Mouse (Mus musculus) cerebellum, adult 11-12 months (tissue): ENCODE measurements around the gene Enpp5.

Experiments
- DNase-seq: peaks from one replicate; pipeline ENCODE4 v3.0.0; 2022

The Enpp5 gene

DNA sequence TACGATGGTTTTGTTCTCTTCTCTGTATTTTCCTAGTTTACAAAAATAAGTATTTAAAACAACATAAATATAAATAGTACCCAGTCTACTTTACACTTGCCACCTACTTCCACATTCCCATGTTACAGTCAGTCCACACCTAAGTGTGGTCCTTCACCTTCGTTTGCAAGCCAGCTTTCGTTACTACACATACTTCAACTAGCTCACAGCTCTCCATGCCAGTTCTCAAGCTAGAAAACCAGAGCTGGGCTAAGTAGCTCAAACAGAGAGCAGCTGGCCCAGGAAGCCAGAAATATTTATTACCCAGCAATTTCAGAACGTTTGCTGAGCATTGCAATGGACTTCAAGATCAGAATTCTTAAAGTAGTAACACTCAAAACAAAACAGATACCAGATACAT lies 21.9 kb downstream of the Enpp5 start:
- DNase-seq: no peak

DNA sequence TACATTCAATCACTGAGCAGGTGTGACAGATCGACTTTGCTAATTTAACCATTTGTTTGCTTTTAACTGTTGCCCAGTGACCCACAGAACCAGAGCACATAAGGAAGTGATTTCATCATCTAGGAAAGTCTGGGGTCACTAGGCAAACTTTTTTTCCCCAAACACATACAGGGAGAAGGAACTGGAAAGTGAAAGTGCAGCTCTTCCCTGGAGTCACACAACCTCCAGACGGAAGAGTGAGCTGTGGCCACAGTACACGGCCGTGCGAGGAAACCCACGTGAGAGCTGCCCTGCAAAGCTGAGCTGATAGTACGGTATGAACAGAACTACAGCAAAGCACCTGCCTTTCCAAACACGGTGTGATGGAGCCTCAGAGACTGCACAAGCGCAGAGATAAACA lies 22.3 kb downstream of the Enpp5 start:
- no peak for DNase-seq

DNA sequence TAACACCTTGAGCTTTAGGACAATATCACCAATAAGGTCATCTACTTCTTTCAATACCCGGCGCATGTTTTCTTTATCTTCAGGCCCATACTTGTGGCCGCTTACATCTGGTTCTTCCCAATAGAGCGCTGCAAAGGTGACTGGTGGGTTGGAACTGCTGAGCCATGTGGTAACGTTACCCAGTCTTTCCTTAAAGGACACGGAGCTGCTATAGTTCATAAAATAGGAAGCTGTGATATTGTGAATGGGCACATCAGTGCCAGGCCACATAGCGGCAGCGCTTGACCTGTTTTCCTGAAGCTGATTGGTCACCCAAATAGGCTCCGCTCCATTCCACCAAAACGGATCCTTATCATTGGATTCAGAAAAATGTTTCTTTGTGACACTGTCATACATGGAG lies 23.3 kb downstream of the Enpp5 start:
- DNase-seq: no peak

DNA sequence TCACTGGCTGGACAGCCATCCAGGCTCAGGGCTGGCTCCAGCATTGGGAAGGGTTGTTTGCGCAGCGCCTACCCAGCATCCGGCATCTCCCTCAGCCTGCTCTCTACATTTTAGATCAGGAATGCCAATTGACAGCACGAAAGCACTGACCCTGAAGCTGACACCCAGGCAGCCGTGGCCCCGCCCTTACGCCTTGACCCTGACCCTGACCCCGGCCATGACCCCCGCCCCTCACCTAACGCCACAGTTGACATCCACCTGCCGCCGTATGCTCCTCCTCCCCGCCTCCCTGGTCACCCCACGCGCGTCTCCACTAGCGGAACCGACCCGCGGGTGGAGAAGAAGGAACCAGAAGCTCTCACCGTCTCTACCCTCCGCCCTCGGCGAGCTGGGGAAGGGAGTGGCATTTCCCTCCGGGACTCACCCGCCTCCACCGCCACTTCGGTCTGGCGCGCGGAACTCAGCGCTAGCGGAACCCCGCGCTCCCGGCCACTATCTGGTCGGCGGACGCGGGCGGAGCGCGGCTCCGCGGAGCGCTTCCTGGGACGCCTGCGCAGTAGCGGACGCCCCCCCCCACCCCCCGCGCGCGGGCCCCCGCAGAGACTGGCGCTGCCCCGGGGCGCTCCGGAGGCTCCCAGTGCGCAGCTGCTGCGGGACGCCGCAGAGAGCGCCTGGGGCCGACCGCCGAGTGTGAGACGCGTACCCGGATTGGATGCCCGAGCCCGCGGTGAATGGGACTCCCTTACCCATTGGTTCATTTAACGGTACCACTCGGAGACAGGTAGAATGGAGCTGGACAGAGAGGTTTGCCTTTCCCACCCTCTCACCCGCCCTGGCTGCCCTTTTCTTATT lies 26.9 kb downstream of the Enpp5 start, which contains the start of gene Enpp4:
Gene Enpp4, minus strand, starts transcription at position 523 of the 852 bp plus-strand sequence.
- peak; percentile 86 for DNase-seq

DNA sequence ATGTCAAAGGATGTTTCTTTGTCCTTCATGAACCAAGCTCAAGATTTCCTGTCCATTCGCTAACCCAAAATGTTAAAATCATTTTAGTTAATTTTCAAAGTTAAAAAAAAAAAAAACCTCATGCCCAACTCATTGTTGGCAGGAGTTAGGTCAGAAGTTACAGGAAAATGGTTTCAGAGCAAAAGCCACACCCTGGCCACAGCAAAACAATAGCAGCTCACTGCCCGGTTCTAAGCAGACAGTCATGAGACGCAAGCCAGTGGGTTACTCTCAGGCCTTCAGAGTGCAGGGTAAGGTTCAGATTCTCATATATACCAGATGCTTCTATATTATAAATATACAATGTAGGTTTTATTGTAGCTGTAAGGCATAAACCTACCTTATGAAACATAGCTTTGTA lies 29.7 kb downstream of the Enpp5 start:
- DNase-seq: no peak

DNA sequence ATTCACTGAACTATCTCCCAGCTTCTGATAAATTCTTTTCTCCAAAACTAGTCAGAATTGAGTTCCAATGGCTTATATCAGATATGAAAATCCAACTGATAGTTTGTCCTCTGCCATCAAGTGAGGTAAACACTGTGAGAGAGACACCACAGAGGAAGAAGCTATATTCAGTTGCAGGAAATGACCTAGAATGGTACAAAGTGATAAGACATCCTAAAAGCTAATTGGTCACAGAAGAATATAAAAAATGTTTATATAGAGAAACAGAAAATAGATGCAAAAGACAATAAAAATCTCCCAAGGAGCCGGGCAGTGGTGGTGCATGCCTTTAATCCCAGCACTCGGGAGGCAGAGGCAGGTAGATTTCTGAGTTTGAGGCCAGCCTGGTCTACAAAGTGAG lies 38.0 kb downstream of the Enpp5 start:
- DNase-seq: no peak

DNA sequence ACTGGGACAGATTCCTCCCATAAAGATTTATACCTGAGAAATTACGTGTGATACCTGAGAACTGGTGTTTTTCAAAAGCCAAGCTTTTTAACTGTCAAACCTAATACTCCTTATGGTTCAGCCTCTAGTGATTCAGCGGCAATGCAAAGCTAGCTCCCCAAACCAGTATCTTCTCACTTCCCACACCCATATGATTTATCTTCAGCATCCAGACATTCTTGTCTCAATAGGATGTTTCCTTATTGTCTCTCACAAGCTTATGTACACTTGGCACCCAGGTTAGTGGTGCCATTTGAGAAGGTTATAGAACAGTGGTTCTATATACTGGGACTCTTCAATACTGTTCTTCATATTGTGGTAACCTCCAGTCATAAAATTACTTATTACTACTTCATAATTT lies 39.1 kb downstream of the Enpp5 start:
- no peak for DNase-seq

DNA sequence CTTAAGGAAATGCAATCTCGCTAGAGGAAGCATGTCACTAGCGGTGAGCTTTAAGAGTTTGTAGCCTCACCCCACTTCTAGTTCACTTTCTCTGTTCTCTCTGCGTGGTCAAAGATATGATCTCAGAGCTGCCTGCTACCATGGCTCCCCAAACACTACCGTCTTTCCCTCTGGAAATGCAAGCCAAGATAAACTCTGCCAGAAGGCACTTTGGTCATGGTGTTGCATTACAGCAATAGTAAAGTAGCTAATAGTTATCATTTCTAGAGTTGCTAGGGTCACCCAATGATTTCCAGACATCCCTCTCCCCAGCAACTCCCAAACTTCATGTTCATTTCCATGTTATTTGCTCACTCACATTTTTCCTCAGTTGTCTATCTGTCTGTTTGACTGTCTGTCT lies 39.6 kb downstream of the Enpp5 start:
- no peak for DNase-seq

DNA sequence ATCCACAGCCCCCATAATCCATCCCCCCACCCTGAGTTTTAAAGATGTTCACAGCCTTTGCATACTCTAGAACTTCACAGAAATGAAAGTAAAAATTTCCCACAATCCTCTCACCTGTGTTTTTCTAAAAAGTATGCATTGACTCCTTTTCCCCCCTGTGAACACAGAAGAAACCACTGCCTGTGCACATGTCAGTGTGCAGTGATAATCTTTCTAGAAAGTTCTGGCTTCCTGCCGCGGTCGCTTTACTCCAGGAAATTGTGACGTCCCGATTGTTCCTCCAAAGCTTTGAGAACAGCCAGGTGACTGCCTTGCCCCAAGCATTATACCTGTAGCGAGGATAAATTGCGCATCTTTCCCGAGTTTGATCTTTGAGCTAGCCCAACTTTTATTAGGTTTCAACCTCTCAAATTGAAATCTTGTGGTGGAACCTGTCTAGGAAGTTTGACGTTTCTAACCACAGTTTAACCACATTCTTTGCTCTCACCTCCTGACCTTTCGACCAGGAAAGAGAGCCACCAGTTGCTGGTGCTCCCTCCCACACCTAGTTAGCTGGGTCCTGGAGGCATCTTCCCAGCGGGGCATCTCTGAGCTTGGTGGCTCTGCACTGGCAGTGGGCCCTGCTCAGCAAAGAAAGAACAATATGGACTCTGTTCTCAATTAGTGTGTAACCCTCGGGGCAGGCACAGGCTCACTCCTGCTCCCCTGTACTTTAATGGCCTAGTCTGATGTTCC lies 42.9 kb downstream of the Enpp5 start:
- DNase-seq: no peak

DNA sequence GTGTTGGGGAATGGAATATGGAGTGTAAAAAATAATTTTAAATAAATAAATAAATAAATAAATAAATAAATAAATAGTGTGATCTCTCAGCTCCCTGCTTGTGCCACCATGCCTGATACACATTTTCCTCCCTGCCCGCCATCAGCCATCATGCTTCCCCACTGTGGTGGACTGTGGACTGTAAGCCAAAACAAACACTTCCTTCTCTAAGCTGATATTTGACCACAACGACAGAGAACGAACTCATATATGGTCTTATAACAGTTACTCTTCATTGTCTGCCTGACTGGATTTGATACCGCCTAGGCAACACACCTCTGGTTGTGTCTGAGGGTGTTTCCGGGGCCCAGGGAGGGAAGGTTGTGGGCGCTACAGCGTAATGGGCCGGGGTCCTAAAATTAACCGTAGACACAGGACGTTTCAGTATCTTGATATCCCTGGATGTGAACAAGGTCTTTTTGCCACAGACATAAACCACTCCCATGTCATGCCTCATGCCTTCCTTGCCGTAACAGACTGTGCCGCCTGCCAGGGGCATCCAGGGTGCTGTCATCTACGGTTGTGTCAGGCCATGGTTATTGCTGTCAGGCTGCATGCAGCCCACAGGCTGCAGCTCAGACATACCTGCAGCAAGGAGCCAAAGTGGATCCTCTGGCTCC lies 50.6 kb downstream of the Enpp5 start:
- DNase-seq: no peak

DNA sequence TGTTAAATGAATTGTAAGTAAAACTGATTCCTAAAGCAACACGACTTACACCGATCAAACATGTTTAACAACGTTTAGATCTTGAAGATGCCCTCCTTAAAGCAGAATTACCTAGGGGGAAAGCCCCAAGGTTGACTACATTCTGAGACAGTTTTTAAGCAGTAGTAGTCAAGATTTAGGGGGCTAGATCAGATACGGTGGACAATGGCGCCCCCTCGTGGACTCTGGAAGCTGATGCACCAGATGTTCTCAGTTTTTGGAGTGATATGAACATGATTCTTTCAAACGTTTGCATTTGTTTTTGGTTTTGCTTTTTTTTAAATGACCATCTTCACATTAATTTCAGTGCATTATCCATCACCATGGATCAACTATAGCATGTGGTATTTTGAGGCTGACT lies 51.8 kb downstream of the Enpp5 start:
- DNase-seq: peak; percentile 30

DNA sequence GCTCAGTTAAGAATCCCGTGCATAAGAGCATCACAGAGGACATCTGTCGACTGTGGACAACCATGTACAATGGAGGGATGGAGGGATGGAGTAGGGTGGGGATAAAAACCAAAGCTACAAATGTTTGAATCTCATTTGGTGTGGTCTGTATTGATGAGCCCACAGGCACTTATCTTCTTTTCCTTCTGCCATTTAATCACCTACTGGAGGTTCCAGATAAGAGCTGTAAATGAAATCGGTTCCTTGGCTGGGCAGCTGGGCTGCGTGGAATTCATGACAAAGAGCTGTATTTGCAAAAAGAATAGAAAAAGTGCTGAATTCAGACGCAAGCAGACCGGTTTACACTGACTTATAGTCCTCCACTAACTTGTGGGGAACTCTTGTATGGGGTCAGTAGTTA lies 55.5 kb downstream of the Enpp5 start:
- no peak for DNase-seq

DNA sequence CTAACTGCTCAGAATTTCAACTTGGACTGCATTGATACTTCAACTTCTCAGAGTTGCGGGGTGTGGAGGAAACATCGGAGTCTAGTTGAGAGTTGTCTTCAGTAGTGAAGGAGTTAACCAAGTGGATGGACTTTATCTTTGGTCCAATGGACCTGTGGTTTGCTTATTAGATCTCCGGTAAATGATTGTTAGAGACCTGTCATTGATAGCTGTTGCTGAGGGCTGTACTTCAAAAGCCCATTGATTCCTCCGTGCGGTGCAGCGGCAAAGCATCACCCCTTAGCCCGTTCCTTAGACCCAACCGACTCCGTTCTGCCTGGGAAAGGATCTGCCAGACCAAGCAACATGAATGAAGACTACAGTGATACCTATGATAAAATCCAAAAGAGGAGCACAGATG lies 55.9 kb downstream of the Enpp5 start:
- DNase-seq: no peak

DNA sequence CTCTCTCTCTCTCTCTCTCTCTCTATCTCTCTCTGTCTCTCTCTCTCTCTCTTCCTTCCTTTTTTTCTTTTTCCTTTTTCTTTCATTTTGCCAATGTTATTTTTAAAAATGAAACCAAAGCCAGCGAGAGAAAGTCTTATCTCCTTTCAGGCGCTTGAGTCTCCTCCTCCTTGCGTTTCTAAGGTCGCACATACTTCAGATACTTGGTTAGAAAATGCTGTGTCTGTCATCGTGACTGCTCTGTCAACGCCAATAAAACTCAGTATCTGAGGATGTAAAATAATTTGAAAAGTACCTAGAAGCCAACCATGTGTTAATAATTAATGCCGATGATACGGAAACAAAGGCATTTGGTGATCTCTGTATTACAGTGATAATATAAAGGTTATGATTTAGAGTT lies 57.4 kb downstream of the Enpp5 start:
- no peak for DNase-seq
